In genomic region chr6:49775006-49775405, GRCm38 (mm10) we compare ENCODE assay signal across 23 mouse cellular contexts. TPM values are rescaled to one million over a fixed set of nuclear protein-coding genes. Genes with fewer than 3 reads are reported as not detected.
"Had no signal": no experiment of that assay in that cellular context is flagged by ENCODE, and none has a peak within 500 bp of the region (broad histone marks: within the 10 kb centered on the region; RNA-seq: fewer than 3 reads in every experiment).

No protein-coding gene starts in this region.

- H3K27me3 ChIP-seq: limb, embryonic 12.5 days; limb, embryonic 15.5 days; midbrain, embryonic 12.5 days; midbrain, embryonic 15.5 days; neural tube, embryonic 12.5 days; neural tube, embryonic 15.5 days; stomach, embryonic 15.5 days had no signal

- H3K27ac ChIP-seq: limb, embryonic 12.5 days; limb, embryonic 15.5 days; liver, embryonic 14.5 days; macrophage; midbrain, embryonic 12.5 days; midbrain, embryonic 15.5 days; neural tube, embryonic 12.5 days; neural tube, embryonic 15.5 days; stomach, embryonic 15.5 days had no signal

- H3K4me2 ChIP-seq: limb, embryonic 12.5 days; limb, embryonic 15.5 days; liver, embryonic 11.5 days; lung, embryonic 14.5 days; midbrain, embryonic 12.5 days; midbrain, embryonic 15.5 days; neural tube, embryonic 12.5 days; neural tube, embryonic 15.5 days; stomach, embryonic 15.5 days had no signal

- H3K36me3 ChIP-seq: limb, embryonic 12.5 days; limb, embryonic 15.5 days; midbrain, embryonic 12.5 days; midbrain, embryonic 15.5 days; neural tube, embryonic 12.5 days; neural tube, embryonic 15.5 days; stomach, embryonic 15.5 days had no signal

- DNase-seq: kidney, adult 9 months; kidney, postnatal 14 days; kidney, postnatal 4 days; left cerebral cortex, postnatal 4 days; liver, postnatal 0 days; lung, embryonic 14.5 days; right cerebral cortex, adult 18-20 months; right cerebral cortex, postnatal 25 days; spleen, adult 18-20 months; thymus, postnatal 14 days; thymus, postnatal 4 days had no signal

- H3K9ac ChIP-seq: limb, embryonic 12.5 days; limb, embryonic 15.5 days; liver, embryonic 14.5 days; liver, postnatal 0 days; lung, embryonic 14.5 days; midbrain, embryonic 12.5 days; midbrain, embryonic 15.5 days; neural tube, embryonic 12.5 days; neural tube, embryonic 15.5 days; stomach, embryonic 15.5 days had no signal

- H3K4me3 ChIP-seq: limb, embryonic 12.5 days; limb, embryonic 15.5 days; midbrain, embryonic 12.5 days; midbrain, embryonic 15.5 days; neural tube, embryonic 12.5 days; neural tube, embryonic 15.5 days; stomach, embryonic 15.5 days had no signal

- H3K9me3 ChIP-seq: limb, embryonic 12.5 days; limb, embryonic 15.5 days; midbrain, embryonic 12.5 days; midbrain, embryonic 15.5 days; neural tube, embryonic 12.5 days; neural tube, embryonic 15.5 days; stomach, embryonic 15.5 days had no signal

- ATAC-seq: liver, postnatal 0 days; lung, postnatal 0 days; midbrain, embryonic 15.5 days had no signal

- H3K4me1 ChIP-seq: stomach, embryonic 15.5 days had no signal

RNA-seq across cellular contexts. Expression of gene Npy, which starts 47.5 kb away (rescaled TPM):
- total RNA-seq: megakaryocyte, adult 5-6 weeks had no signal
- polyA plus RNA-seq: liver, embryonic 11.5 days; lung, embryonic 14.5 days; lung, postnatal 0 days had no signal
